Mouse (Mus musculus): ENCODE data around the gene Kremen1.

The Kremen1 gene

GRCm38 (mm10) chr11:5167311-5167710 lies 94.0 kb downstream of the Kremen1 start:
- peak; percentile 22 for DNase-seq

- DNase-seq, result peak; percentile 81
Measured at GRCm38 (mm10) chr11:5165471-5165916, 95.9 kb downstream of the Kremen1 start.

GRCm38 (mm10) chr11:5164310-5164709 lies 97.0 kb downstream of the Kremen1 start:
- DNase-seq, result no peak

GRCm38 (mm10) chr11:5163421-5163820 lies 97.9 kb downstream of the Kremen1 start:
- no peak for DNase-seq

GRCm38 (mm10) chr11:5160722-5161485 lies 100.5 kb downstream of the Kremen1 start:
- no peak for DNase-seq

GRCm38 (mm10) chr11:5158056-5158455 lies 103.3 kb downstream of the Kremen1 start:
- DNase-seq, result no peak

- DNase-seq, result no peak
Measured at GRCm38 (mm10) chr11:5154961-5155805, 106.2 kb downstream of the Kremen1 start.

GRCm38 (mm10) chr11:5151680-5152337 lies 109.5 kb downstream of the Kremen1 start, which contains the start of gene Emid1:
Gene Emid1 (minus strand): TSS chr11:5152257.
- no peak for DNase-seq

- no peak for DNase-seq
Measured at GRCm38 (mm10) chr11:5151247-5151630, 110.1 kb downstream of the Kremen1 start.

GRCm38 (mm10) chr11:5150416-5151246 lies 110.7 kb downstream of the Kremen1 start:
- no peak for DNase-seq

GRCm38 (mm10) chr11:5149955-5150354 lies 111.4 kb downstream of the Kremen1 start:
- no peak for DNase-seq

GRCm38 (mm10) chr11:5149249-5149648 lies 112.1 kb downstream of the Kremen1 start:
- DNase-seq, result no peak

- no peak for DNase-seq
Measured at GRCm38 (mm10) chr11:5145600-5145999, 115.8 kb downstream of the Kremen1 start.

- DNase-seq, result no peak
Measured at GRCm38 (mm10) chr11:5141965-5142364, 119.4 kb downstream of the Kremen1 start.

Data from right cerebral cortex, adult 18-20 months (tissue).